Mouse (Mus musculus): Measurements from ENCODE around the gene Sugct.

DNA sequence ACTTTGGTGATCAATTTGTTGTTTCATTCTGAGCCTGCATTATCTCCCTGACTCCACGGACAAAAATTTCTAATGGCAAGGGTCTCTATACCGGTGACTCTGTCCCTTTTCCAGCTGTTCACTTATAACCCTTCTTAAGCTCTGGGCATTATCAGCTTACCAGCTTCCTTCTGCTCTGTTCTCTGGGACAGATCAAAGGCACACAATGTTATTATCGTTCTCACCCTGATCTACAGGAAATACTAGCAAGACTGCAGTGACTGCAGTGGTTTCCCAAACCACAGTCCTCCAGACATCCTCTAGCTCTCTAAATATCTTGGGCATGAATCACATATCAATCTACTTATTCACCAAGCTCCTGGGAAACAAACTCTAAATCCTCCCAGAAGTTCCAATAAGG lies 90.7 kb downstream of the Sugct start:
- TF ChIP-seq CTCF (IDR thresholded peaks at IDR 0.05; ENCODE audit: extremely low read depth, insufficient read depth, insufficient read length, insufficient replicate concordance), result no peak
- TF ChIP-seq POLR2A (IDR thresholded peaks at IDR 0.05; ENCODE audit: low read depth, low read length), result no peak

All from spleen, adult 2 months (tissue).